Mouse (Mus musculus) layer of hippocampus, postnatal 14 days (tissue): ENCODE measurements around the gene Adcy9. TPM values are rescaled to one million over a fixed set of nuclear protein-coding genes. Genes with fewer than 3 reads are reported as not detected.

Experiments
- DNase-seq, 2 experiments: peaks; one replicate each; pipeline ENCODE4 v3.0.0; 2021 to 2022; ENCODE audit warnings: low spot score in 2 of 2, mixed read lengths in 1 of 2
- long read RNA-seq, 2 experiments: library from polyadenylated mRNA; stranded (forward); transcript quantifications; one replicate each; pipeline ENCODE4 v2.0.0; 2021
- total RNA-seq, 2 experiments: library from RNA; stranded (reverse); gene quantifications; 2 replicates each; pipeline ENCODE4 v1.2.3; 2021

The Adcy9 gene
- total RNA-seq, result 10 to 100 TPM; 72.3 to 74.6 TPM
- long read RNA-seq, experiment 1, full-length matches to known transcripts, result 7 of 17 reads
- long read RNA-seq, experiment 1, partial matches to known transcripts, result 4 of 17 reads
- long read RNA-seq, experiment 1, other reads (novel, unspliced or antisense), result 6 of 17 reads
- long read RNA-seq, experiment 2, full-length matches to known transcripts, result 4 of 8 reads
- long read RNA-seq, experiment 2, partial matches to known transcripts, result 1 of 8 reads
- long read RNA-seq, experiment 2, other reads (novel, unspliced or antisense), result 3 of 8 reads

GRCm38 (mm10) chr16:4420298-4421054 is at the start of gene Adcy9:
TSS of gene Adcy9 (minus strand) at chr16:4420498.
- DNase-seq, result peak; percentile 89 to 92

GRCm38 (mm10) chr16:4469599-4470352 is 49.5 kb upstream of the Adcy9 start:
- DNase-seq, result no peak

DNA sequence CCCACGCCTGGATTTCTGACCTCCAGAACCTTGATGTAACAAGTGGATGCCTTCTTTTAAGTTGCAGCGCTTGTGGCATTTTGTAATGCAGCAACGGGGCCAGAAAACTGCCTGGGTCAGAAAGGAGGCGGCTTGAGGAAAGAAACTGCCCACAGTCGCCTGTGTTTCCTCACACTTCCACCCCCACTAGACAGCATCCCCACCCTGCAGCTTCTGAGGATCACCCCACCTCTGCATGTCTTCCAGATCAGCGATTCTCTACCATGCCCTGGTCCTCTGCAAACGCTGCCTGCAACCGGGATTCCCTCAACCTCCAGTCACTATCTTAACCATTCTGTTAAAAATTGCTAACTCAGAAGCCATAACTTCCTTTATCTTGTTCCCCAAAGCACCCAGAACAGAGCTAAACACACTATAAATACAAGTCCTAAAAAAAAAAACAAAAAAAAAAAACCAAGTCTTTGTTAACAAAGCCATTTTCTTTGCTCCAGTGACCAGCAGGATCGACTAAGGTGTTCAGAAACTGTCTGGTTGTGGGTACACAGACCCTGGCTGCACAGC is 44.3 kb upstream of the Adcy9 start:
- DNase-seq, result no peak

GRCm38 (mm10) chr16:4457927-4458326 is 37.6 kb upstream of the Adcy9 start:
- no peak for DNase-seq

GRCm38 (mm10) chr16:4456391-4456790 is 36.1 kb upstream of the Adcy9 start:
- peak; percentile 47 to 71 for DNase-seq

DNA sequence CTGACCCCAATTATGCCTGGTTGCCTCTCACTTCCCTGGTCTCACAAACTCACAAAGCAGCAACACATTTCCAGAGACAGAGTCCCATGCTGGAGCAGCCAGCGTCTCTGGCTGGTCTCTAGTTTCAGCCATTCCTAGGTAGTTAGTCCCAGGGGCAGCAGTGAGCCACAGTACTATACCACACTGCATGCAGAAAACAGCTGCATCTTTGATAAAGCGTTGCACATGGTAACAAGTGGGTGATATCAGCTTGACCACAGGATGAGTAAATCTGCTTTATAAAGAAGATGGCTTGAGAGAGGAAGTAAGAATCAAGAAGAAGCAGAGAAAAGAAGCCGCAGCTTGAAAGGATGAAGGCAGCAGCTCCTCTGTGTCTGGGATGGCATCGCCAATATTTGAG is 35.4 kb upstream of the Adcy9 start:
- DNase-seq, result no peak

DNA sequence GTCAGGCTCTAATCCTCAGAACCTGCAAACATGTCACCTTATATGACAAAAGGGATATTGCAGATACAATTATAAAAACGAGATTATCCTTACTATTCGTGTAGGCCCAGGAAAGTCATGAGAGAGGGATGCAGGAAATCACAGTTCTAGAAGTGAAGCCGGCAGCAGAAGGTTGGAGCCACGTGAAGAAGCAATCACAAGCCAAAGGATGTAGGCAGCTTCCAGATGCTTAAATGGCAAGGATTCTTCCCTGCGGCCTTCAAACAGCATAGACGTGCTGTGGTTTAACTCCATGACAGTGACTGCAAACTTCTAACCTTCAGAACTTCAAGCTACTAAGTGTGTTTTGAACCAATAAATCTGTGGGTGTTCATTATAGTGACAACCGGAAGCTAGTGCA is 34.3 kb upstream of the Adcy9 start:
- DNase-seq, result no peak

DNA sequence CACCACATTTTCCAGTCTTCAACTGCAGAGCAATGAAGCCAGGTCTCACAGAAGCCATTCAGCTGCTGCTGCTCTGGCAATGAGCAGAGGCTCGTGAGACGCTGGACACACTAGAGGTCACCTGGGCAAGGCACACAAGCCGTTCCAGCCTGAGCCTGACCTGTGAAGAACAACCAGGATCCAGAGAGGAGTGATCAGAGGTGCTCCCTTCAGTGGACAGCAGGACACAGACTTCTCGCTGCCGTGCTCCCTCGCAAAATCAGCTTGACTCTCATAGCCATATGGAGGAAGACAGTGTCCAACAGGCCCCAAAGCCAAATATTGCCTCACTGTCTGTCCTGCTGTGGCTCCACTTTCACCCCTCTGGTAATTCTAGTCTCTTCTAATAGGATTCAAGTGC is 29.1 kb upstream of the Adcy9 start:
- no peak for DNase-seq

- peak in 1 of 2 experiments; percentile 59 for DNase-seq
These were observed 27.9 kb upstream of the Adcy9 start for GRCm38 (mm10) chr16:4448235-4448634.

- no peak for DNase-seq
These were observed 26.1 kb upstream of the Adcy9 start for GRCm38 (mm10) chr16:4446395-4446794.

GRCm38 (mm10) chr16:4444378-4444777 is 24.1 kb upstream of the Adcy9 start:
- DNase-seq, result no peak

DNA sequence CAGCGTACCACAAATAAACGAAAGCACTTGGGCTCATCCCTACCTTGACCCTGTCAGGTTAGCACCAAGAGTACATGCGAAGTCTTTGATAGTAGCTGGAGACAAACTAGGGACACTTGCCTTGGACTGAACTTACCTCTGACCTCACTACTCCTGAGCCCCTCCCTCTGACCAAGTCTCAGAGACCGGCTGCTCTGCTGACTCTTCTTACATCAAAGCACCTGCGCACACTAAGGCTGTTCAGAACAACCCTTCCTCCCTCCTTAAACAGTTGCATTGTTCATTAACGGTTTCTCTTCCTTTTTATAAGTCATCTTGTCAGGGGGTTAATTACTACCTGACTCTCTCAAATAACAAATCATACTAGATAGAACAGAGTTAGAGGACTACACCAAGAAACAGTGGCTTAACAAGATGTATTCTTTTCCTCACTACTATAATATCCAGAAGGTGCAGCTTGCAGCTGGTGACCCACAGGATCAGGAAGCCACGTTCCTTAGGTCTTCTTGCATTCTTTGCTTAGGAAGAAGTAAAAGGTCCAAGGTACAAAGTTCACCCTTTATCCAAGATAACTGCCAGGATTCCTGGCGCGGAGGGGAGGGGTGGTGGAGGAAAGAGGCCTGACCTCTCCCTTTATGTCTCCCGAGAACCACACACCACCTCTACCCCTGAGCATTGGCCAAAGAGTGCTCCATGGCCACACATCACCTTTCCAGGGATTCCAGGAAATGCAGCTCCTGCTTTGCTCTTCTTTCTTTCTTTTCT is 19.2 kb upstream of the Adcy9 start:
- no peak for DNase-seq

DNA sequence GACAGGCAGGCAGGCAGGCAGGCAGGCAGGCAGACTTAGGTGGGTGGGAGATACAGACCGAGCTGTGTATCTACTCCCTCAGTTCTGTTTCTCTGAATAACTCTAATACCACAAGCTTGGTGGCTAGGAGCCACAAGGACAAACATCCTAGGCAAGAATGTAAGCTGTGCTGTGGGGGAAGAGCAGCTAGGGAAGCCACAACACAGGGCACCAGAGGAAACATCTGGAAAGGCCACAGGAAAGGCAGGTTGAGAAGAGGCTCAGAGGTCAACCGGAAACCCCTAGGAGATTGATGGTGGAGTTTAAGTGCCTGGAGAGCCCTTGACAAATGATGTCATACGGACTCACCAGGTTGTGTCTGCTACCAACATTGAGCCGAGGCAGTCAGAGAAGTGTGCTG is 16.4 kb upstream of the Adcy9 start:
- no peak for DNase-seq

DNA sequence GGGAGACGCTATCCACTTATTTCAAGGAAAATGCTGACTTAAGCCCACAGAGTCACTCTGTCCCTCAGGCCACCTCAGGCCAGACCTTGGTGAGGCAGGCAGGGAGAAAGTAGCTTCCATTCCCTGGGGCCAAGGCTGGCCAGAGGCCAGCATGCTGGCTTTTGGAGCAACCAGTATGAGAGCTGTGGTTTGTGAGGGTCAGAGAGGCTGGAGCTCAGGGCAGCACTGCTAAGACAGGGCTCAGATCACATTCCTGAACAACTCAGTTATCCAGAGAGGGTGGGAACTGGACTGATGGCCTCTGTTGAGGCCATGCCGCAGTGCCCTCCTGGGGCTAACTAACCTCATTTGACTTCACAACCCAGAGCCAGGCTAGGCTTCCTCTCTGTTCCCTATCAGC is 15.1 kb upstream of the Adcy9 start:
- DNase-seq, result no peak

DNA sequence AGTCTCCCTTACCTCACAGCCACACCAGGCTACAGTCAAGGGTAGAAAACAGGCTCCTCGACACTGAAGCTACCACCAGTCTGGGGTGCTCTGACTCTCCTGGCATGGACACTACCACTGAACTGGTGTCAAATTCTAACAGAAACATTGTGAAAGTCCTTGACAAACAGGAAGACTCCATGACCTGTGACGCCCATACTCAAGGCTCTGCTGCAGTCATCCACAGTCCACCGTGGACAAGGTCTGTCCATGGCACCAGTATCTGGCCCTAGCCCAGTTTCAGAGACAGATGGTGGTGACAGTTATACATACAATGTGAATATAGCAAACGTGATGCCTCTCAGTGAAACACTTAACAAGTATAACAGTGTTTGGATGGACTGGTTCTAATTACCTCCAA is 11.5 kb upstream of the Adcy9 start:
- no peak for DNase-seq

- no peak for DNase-seq
These were observed 10.7 kb upstream of the Adcy9 start for GRCm38 (mm10) chr16:4431013-4431412.

GRCm38 (mm10) chr16:4430232-4430631 is 9.9 kb upstream of the Adcy9 start:
- DNase-seq, result no peak

DNA sequence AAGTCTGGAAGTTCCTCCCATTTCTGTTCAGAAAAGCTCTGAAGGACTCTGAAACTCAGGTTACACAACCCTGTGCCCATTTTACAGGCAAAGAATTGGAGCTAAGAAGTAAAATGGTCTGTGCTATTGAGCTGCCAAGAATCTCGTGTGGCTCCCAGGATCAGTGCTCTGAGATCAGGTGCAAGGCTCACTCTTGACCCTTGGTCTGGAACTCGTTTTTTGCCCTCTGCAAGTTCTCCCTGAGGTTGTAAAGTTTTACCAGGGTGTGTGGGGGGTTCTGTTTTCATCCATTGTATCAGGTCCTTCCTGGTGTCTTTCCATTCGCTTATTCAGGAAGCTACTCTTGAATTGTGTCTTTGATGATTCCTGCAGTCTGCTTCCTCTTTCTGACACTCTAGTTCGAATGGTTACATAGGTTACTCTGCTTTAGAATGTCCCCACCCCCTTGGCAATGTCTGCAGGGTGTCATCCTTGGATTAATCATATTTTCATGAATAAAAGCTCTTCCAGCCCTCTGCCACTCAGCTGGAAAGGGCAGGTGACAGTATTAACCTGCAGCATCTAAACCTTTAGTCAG is 5.4 kb upstream of the Adcy9 start:
- DNase-seq, result no peak

GRCm38 (mm10) chr16:4423613-4424012 is 3.3 kb upstream of the Adcy9 start:
- no peak for DNase-seq

DNA sequence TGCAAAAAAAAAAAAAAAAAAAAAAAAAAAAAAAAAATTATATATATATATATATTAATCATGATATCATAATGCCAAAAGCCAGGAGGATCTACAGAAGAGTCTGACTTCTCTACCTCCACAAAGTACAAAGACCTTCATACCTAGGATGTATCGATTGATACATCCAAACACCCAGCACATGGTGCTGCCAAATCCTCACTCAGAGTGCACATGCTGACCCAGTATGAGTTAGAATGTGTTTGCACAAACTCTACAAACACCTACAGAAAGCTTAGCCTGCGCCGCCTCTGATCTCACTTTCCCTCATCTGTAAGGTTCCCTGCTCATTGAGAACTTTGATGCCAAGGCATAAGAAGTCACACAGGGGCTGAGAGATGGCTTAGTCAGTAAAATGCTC is 2.7 kb upstream of the Adcy9 start:
- DNase-seq, result no peak
